Mouse (Mus musculus) myocyte (in vitro differentiated cells): ENCODE measurements around the gene Grm1. TPM values are rescaled to one million over a fixed set of nuclear protein-coding genes. Genes with fewer than 3 reads are reported as not detected.

ENCODE experiments used
- H3K27me3 ChIP-seq: one replicate; pipeline ENCODE4 v1.6.1; 2011; ENCODE audit not compliant: control insufficient read depth, insufficient read depth, insufficient read length
- H3K36me3 ChIP-seq: one replicate; pipeline ENCODE4 v1.6.1; 2011; ENCODE audit not compliant: control insufficient read depth, insufficient read depth
- H3K4me2 ChIP-seq: one replicate; pipeline ENCODE4 v1.6.1; 2011; ENCODE audit warnings: low read depth, control low read depth
- H3K4me3 ChIP-seq: one replicate; pipeline ENCODE4 v1.5.1; 2011; ENCODE audit warnings: mild to moderate bottlenecking, control low read depth, moderate library complexity
- H3K79me2 ChIP-seq: one replicate; pipeline ENCODE4 v1.6.1; 2011; ENCODE audit not compliant: control insufficient read depth, insufficient read depth
- H3ac ChIP-seq: one replicate; pipeline ENCODE4 v1.6.1; 2011; ENCODE audit not compliant: control insufficient read depth, insufficient read length
- CEBPB ChIP-seq: IDR thresholded peaks from 2 replicates; pipeline ENCODE4 v1.6.1; 2011; ENCODE audit warnings: mild to moderate bottlenecking, moderate library complexity; ENCODE audit not compliant: poor library complexity, insufficient read depth, severe bottlenecking
- E2F4 ChIP-seq: IDR thresholded peaks from one replicate; pipeline ENCODE4 v1.6.1; 2011; ENCODE audit warnings: mild to moderate bottlenecking, control low read depth, moderate library complexity; ENCODE audit not compliant: insufficient read depth
- MAX ChIP-seq: IDR thresholded peaks from one replicate; pipeline ENCODE4 v1.6.1; 2011; ENCODE audit warnings: low read depth, mild to moderate bottlenecking, control low read depth
- MYOD1 ChIP-seq, 3 experiments: IDR thresholded peaks; one replicate each; pipeline ENCODE4 v1.6.1; 2011; ENCODE audit warnings: control low read depth in 2 of 3, low read depth in 2 of 3, mild to moderate bottlenecking in 2 of 3, moderate library complexity in 1 of 3; ENCODE audit not compliant: insufficient read length in 2 of 3, control insufficient read depth in 1 of 3
- MYOG ChIP-seq, 3 experiments: IDR thresholded peaks; one replicate each; pipeline ENCODE4 v1.6.1; 2011; ENCODE audit warnings: control low read depth in 2 of 3, low read depth in 2 of 3, mild to moderate bottlenecking in 2 of 3; ENCODE audit not compliant: insufficient read length in 2 of 3, control insufficient read depth in 1 of 3, insufficient read depth in 1 of 3
- POLR2A ChIP-seq: IDR thresholded peaks from one replicate; pipeline ENCODE4 v1.6.1; 2011; ENCODE audit warnings: low read depth, mild to moderate bottlenecking, control low read depth, moderate library complexity; ENCODE audit not compliant: insufficient read length
- POLR2AphosphoS2 ChIP-seq: IDR thresholded peaks from one replicate; pipeline ENCODE4 v1.6.1; 2011; ENCODE audit warnings: low read depth, control low read depth; ENCODE audit not compliant: insufficient read length
- REST ChIP-seq: IDR thresholded peaks from one replicate; pipeline ENCODE4 v1.6.1; 2011; ENCODE audit warnings: mild to moderate bottlenecking, control low read depth, moderate library complexity; ENCODE audit not compliant: insufficient read depth, insufficient read length
- SRF ChIP-seq: IDR thresholded peaks from one replicate; pipeline ENCODE4 v1.6.1; 2011; ENCODE audit warnings: low read depth; ENCODE audit not compliant: control insufficient read depth, insufficient read length
- TCF12 ChIP-seq: IDR thresholded peaks from one replicate; pipeline ENCODE4 v1.6.1; 2011; ENCODE audit warnings: mild to moderate bottlenecking, control low read depth; ENCODE audit not compliant: poor library complexity, insufficient read depth, severe bottlenecking
- TCF3 ChIP-seq: IDR thresholded peaks from one replicate; pipeline ENCODE4 v1.6.1; 2011; ENCODE audit warnings: low read depth, control low read depth; ENCODE audit not compliant: insufficient read length
- USF1 ChIP-seq: IDR thresholded peaks from one replicate; pipeline ENCODE4 v1.6.1; 2011; ENCODE audit warnings: low read depth, mild to moderate bottlenecking, control low read depth, moderate library complexity
- polyA plus RNA-seq: library from polyadenylated mRNA; unstranded; fragments of >200 nt; fragmentation: generic; extraction: Trizol; gene quantifications from one replicate; pipeline ENCODE4 v1.2.1, GENCODE M21; 2012; ENCODE audit warnings: missing spikeins

Gene Grm1
- polyA plus RNA-seq, 1 experiment = 0.01 TPM

DNA sequence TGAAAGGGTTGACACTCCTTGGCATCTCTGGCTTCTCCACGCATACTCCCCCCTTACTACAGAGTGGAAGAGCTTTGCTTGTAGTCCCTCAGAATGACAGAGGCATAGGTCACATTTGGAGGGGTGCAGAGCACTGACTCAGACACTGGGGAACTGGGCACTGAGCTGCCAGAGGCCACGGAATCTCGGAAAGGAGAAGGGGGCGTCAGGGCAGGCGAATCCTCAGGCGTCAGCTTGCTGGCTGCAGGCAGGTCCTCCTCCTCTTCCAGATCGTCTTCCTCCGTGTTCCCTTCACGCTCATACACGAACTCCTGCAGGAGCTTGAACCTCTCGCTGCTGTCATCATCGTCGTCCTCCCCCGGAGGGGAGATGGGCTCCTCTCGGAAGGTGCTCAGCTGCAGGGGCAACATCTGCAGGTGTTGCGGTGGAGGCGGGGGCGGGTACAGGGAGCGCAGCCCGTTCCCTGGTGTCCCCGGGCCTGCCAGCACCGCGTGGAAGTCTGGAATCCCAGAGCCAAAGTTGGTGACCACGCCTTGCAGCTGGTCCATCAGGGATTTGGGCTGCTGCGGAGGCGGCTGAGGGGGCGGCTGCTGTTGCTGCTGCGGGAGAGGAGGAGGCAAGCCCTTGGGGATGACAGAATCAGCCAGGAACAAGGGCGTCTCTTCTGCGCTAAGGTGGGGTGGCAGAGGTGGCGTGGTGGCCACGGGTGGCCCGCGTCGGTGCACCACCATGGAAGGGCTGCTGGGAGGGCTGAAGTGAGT is 393.1 kb downstream of the Grm1 start:
- no peaks in the 10 kb centered on the region for H3K27me3 ChIP-seq
- TF ChIP-seq MYOD1 (IDR thresholded peaks at IDR 0.05; ENCODE audit: control insufficient read depth in 1 of 3, insufficient read length in 2 of 3, low read depth in 2 of 3) (peak in 1 of 3 experiments; percentile 3), REST (no peak)
- H3K79me2 ChIP-seq = no peaks in the 10 kb centered on the region
- H3K4me3 ChIP-seq = peak overlapping the region; percentile 8
- no peaks in the 10 kb centered on the region for H3K36me3 ChIP-seq
- no peak overlapping the region for H3ac ChIP-seq
- H3K4me2 ChIP-seq = peak overlapping the region; percentile 74

DNA sequence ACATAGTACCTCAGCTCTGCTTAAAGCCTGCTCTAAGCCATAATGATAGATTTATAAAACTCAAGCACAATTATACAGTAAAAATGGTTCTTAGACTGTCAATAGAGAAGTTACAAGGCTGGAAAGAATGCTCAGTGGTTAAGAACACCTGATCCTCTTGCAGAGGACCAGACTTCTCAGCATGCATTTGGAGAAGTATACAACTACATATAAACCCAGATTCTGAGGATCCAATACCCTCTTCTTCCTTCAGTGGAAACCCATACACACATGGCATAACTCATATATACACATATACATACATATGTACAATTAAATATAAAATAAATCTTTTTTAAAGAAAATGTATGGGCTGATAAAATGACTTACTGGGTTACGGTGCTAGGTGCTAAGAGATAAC is 401.1 kb downstream of the Grm1 start, which contains the start of gene Gm10944:
TSS of gene Gm10944 (plus strand) at position 301 of the 400 bp plus-strand sequence.
- Histone ChIP-seq H3K4me2 (no peak within 1 kb of the TSS), H3K4me3 (no peak within 1 kb of the TSS), H3K79me2 (no peaks in the 10 kb centered on the region), H3K36me3 (no peaks in the 10 kb centered on the region), H3ac (no peak within 1 kb of the TSS), H3K27me3 (no peaks in the 10 kb centered on the region)
- TF ChIP-seq SRF (no peak), POLR2AphosphoS2 (no peak), MAX (no peak)

DNA sequence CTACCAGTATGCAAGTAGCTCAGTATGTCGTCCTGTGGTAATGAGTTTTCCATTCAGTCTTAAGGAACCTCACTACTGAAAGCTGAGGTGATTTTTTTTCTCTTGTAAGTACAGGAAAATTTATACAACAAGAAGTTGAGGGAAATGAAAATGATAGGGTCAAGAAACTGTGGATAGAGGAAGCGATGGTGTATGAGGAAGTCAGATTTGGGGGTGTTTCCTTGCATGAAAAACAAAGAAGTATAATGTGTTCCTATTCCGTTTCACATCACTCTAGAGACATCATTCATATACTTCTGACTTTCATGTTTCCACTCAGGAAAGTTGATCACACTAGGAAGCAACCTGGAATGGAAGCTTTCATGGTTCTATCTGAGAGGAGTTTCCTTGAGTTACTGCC is 422.2 kb downstream of the Grm1 start:
- no peak overlapping the region for H3ac ChIP-seq
- H3K79me2 ChIP-seq = no peaks in the 10 kb centered on the region
- no peaks in the 10 kb centered on the region for H3K27me3 ChIP-seq
- H3K4me3 ChIP-seq = no peak overlapping the region
- no peaks in the 10 kb centered on the region for H3K36me3 ChIP-seq
- no peak overlapping the region for H3K4me2 ChIP-seq
- no peak for TF ChIP-seq E2F4
- TF ChIP-seq MYOD1 (IDR thresholded peaks at IDR 0.05; ENCODE audit: control insufficient read depth in 1 of 3, insufficient read length in 2 of 3, low read depth in 2 of 3) = no peak
- no peak for TF ChIP-seq TCF3
- no peak for TF ChIP-seq CEBPB
- TF ChIP-seq POLR2A = no peak
- TF ChIP-seq MAX = no peak
- no peak for TF ChIP-seq POLR2AphosphoS2
- no peak for TF ChIP-seq USF1
- no peak for TF ChIP-seq TCF12
- no peak for TF ChIP-seq SRF
- no peak for TF ChIP-seq REST
- TF ChIP-seq MYOG (IDR thresholded peaks at IDR 0.05; ENCODE audit: control insufficient read depth in 1 of 3, insufficient read depth in 1 of 3, insufficient read length in 2 of 3, low read depth in 2 of 3) = no peak

DNA sequence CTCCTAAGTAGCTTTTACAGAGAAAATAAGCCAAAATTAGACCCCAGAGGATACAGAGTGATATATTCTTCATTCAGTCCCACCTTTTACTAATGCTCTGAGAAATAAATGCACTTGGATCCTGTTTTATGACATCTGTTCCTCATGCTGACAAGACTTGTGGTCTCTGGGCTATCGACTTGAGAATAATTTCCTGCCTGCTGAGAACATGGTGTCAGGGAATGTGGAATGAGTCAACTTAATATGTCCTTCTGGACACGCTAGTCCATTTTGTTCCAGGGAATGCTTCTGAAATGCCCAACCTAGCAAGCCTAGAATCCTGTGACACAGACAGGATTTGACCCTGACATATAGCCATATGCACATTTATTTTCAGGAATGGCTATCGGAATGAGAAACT is 423.0 kb downstream of the Grm1 start:
- Histone ChIP-seq H3K27me3 (no peaks in the 10 kb centered on the region), H3K79me2 (no peaks in the 10 kb centered on the region), H3K4me2 (no peak overlapping the region)

DNA sequence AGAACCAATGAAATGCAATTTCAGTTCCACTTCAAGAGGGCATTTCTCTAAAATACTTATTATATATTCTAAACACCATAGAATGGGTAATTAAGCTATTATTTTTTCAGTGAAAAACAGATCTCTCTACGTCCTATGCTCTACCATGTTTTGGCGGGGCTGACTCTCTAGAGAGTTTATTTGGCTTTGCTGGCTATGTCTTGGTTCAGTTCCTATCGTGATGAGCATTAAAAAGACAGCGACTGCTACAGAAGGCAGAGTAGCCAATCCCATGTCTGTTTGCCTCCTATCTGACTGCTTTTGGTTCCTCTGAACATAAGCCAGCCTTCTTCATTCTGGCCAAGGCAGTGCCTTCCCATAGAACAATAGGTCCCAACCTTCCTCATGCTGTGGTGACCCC is 425.5 kb downstream of the Grm1 start:
- TF ChIP-seq TCF3 = no peak
- no peak for TF ChIP-seq REST
- no peak for TF ChIP-seq POLR2AphosphoS2
- no peak for TF ChIP-seq CEBPB
- TF ChIP-seq MYOG (IDR thresholded peaks at IDR 0.05; ENCODE audit: control insufficient read depth in 1 of 3, insufficient read depth in 1 of 3, insufficient read length in 2 of 3, low read depth in 2 of 3) = no peak
- no peak for TF ChIP-seq MYOD1 (IDR thresholded peaks at IDR 0.05; ENCODE audit: control insufficient read depth in 1 of 3, insufficient read length in 2 of 3, low read depth in 2 of 3)
- TF ChIP-seq E2F4 = no peak
- no peak for TF ChIP-seq TCF12
- no peak for TF ChIP-seq POLR2A
- TF ChIP-seq SRF = no peak
- no peak for TF ChIP-seq USF1
- no peak for TF ChIP-seq MAX
- Histone ChIP-seq H3ac (no peak overlapping the region), H3K4me2 (no peak overlapping the region), H3K4me3 (no peak overlapping the region), H3K79me2 (no peaks in the 10 kb centered on the region), H3K27me3 (no peaks in the 10 kb centered on the region), H3K36me3 (no peaks in the 10 kb centered on the region)

More for the DNA sequence above, 423.0 kb downstream of the Grm1 start:
- H3K4me3 ChIP-seq = no peak overlapping the region
- no peaks in the 10 kb centered on the region for H3K36me3 ChIP-seq
- H3ac ChIP-seq = no peak overlapping the region
- TF ChIP-seq POLR2A (no peak), MAX (no peak), USF1 (no peak), E2F4 (no peak), REST (no peak), TCF12 (no peak), MYOD1 (IDR thresholded peaks at IDR 0.05; ENCODE audit: control insufficient read depth in 1 of 3, insufficient read length in 2 of 3, low read depth in 2 of 3) (no peak), POLR2AphosphoS2 (no peak), CEBPB (no peak), TCF3 (no peak), MYOG (IDR thresholded peaks at IDR 0.05; ENCODE audit: control insufficient read depth in 1 of 3, insufficient read depth in 1 of 3, insufficient read length in 2 of 3, low read depth in 2 of 3) (no peak), SRF (no peak)
